Mouse (Mus musculus) testis, adult 2 months (tissue): Measurements from ENCODE around the gene H2-Q6.
"Not testable (repeated sequence)": the region's sequence is repeated elsewhere in the genome, so short reads cannot be mapped to it uniquely, and the experiment has no call there.

Experiments used
- CTCF ChIP-seq: fragments of 200-500 bp; IDR thresholded peaks from 2 replicates; pipeline ENCODE4 v1.5.1; 2012; ENCODE audit warnings: low read depth, mild to moderate bottlenecking, inconsistent platforms, low read length, moderate library complexity; ENCODE audit not compliant: control insufficient read depth, insufficient read depth, insufficient replicate concordance
- POLR2A ChIP-seq: fragments of 200-500 bp; IDR thresholded peaks from 2 replicates; pipeline ENCODE4 v1.6.1; 2012; ENCODE audit warnings: low read depth, mild to moderate bottlenecking, inconsistent platforms, low read length, moderate library complexity; ENCODE audit not compliant: control insufficient read depth

- TF ChIP-seq POLR2A, CTCF: not testable (repeated sequence)
These were observed 13.7 kb downstream of the H2-Q6 start for GRCm38 (mm10) chr17:35438395-35438794.
